Mouse (Mus musculus) forebrain, embryonic 13.5 days (tissue): ENCODE data around the gene Sh3pxd2a. TPM values are rescaled to one million over a fixed set of nuclear protein-coding genes. Genes with fewer than 3 reads are reported as not detected.

Experiments
- ATAC-seq: fragments of 200-750 bp; cut with Nextera tagmentation; 2 replicates; pipeline ENCODE4 v1.8.0; 2017
- H3K27ac ChIP-seq: fragments of 300-500 bp; sonication (generic); 2 replicates; pipeline ENCODE4 v1.5.1; 2015; ENCODE audit warnings: inconsistent platforms, mild to moderate bottlenecking, moderate library complexity
- H3K27me3 ChIP-seq: fragments of 300-500 bp; sonication (generic); 2 replicates; pipeline ENCODE4 v1.6.1; 2015; ENCODE audit warnings: mild to moderate bottlenecking, inconsistent platforms
- H3K36me3 ChIP-seq: fragments of 300-500 bp; sonication (generic); 2 replicates; pipeline ENCODE4 v1.6.1; 2015; ENCODE audit warnings: mild to moderate bottlenecking, inconsistent platforms; ENCODE audit not compliant: poor library complexity, severe bottlenecking
- H3K4me1 ChIP-seq: fragments of 300-500 bp; sonication (generic); 2 replicates; pipeline ENCODE4 v1.6.1; 2015; ENCODE audit warnings: inconsistent platforms
- H3K4me2 ChIP-seq: fragments of 300-500 bp; sonication (generic); 2 replicates; pipeline ENCODE4 v1.6.1; 2015; ENCODE audit warnings: inconsistent platforms, mild to moderate bottlenecking, moderate library complexity
- H3K4me3 ChIP-seq: fragments of 300-500 bp; sonication (generic); 2 replicates; pipeline ENCODE4 v1.5.1; 2015; ENCODE audit warnings: mild to moderate bottlenecking, inconsistent platforms
- H3K9ac ChIP-seq: fragments of 300-500 bp; sonication (generic); 2 replicates; pipeline ENCODE4 v1.6.1; 2015; ENCODE audit warnings: mild to moderate bottlenecking, inconsistent platforms
- H3K9me3 ChIP-seq: fragments of 300-500 bp; sonication (generic); replicated peaks from 2 replicates; pipeline ENCODE4 v1.6.1; 2016; ENCODE audit warnings: inconsistent platforms
- WGBS: fragments of 180-500 bp; shearing (Covaris S2); methylation state at CpG from one replicate; pipeline ENCODE4 v1.1.7; 2015; 5-methylcytosine and 5-hydroxymethylcytosine counted together
- polyA plus RNA-seq: library from polyadenylated mRNA; unstranded; fragments of >200 nt; fragmentation: Nextera tagmentation; extraction: Ambion mirVana; gene quantifications from 2 replicates; pipeline ENCODE4 v1.2.1, GENCODE M21; 2015

Sh3pxd2a gene
- polyA plus RNA-seq, 1 experiment from 2014 or later: 3.6 TPM

- Histone ChIP-seq H3K4me3 (no peak overlapping the region), H3K27ac (no peak overlapping the region), H3K27me3 (no peaks in the 10 kb centered on the region), H3K4me2 (no peak overlapping the region), H3K9me3 (no peaks in the 10 kb centered on the region), H3K36me3 (no peaks in the 10 kb centered on the region), H3K4me1 (peaks cover 10% of the 10 kb centered on the region), H3K9ac (no peak overlapping the region)
- ATAC-seq: no peak
- 91% methylated on average over 3 of the region's 3 CpGs for WGBS
Measured at GRCm38 (mm10) chr19:47233087-47233486, 231.1 kb downstream of the Sh3pxd2a start.

GRCm38 (mm10) chr19:47232077-47232865 lies 231.9 kb downstream of the Sh3pxd2a start:
- ATAC-seq: no peak
- H3K27ac ChIP-seq: no peak overlapping the region
- no peak overlapping the region for H3K4me2 ChIP-seq
- no peaks in the 10 kb centered on the region for H3K36me3 ChIP-seq
- H3K27me3 ChIP-seq: 0 out of 2 replicates have a peak, but pooled peaks cover 3% of the 10 kb centered on the region
- WGBS: 86% methylated on average over 5 of the region's 5 CpGs
- H3K4me1 ChIP-seq: peaks cover 10% of the 10 kb centered on the region
- no peaks in the 10 kb centered on the region for H3K9me3 ChIP-seq
- H3K4me3 ChIP-seq: no peak overlapping the region
- no peak overlapping the region for H3K9ac ChIP-seq

- Histone ChIP-seq H3K4me1 (peaks cover 10% of the 10 kb centered on the region), H3K4me3 (no peak overlapping the region), H3K27me3 (0 out of 2 replicates have a peak, but pooled peaks cover 3% of the 10 kb centered on the region), H3K36me3 (no peaks in the 10 kb centered on the region), H3K4me2 (no peak overlapping the region), H3K9ac (no peak overlapping the region), H3K27ac (no peak overlapping the region), H3K9me3 (no peaks in the 10 kb centered on the region)
- ATAC-seq: no peak
- WGBS: 87% methylated on average over 6 of the region's 6 CpGs
Measured at GRCm38 (mm10) chr19:47231389-47231788, 232.8 kb downstream of the Sh3pxd2a start.

GRCm38 (mm10) chr19:47230682-47231081 lies 233.5 kb downstream of the Sh3pxd2a start:
- no peak overlapping the region for H3K4me3 ChIP-seq
- H3K4me2 ChIP-seq: no peak overlapping the region
- no peak for ATAC-seq
- no peaks in the 10 kb centered on the region for H3K36me3 ChIP-seq
- H3K9me3 ChIP-seq: no peaks in the 10 kb centered on the region
- WGBS: 79% methylated on average over 8 of the region's 8 CpGs
- 0 out of 2 replicates have a peak, but pooled peaks cover 3% of the 10 kb centered on the region for H3K27me3 ChIP-seq
- no peak overlapping the region for H3K9ac ChIP-seq
- H3K27ac ChIP-seq: no peak overlapping the region
- H3K4me1 ChIP-seq: peaks cover 10% of the 10 kb centered on the region

- 89% methylated on average over 7 of the region's 7 CpGs for WGBS
- ATAC-seq: no peak
- no peak overlapping the region for H3K4me3 ChIP-seq
- H3K9ac ChIP-seq: no peak overlapping the region
- H3K4me1 ChIP-seq: peaks cover 10% of the 10 kb centered on the region
- no peak overlapping the region for H3K4me2 ChIP-seq
- H3K9me3 ChIP-seq: no peaks in the 10 kb centered on the region
- H3K27me3 ChIP-seq: 0 out of 2 replicates have a peak, but pooled peaks cover 3% of the 10 kb centered on the region
- no peak overlapping the region for H3K27ac ChIP-seq
- no peaks in the 10 kb centered on the region for H3K36me3 ChIP-seq
Measured at GRCm38 (mm10) chr19:47230082-47230481, 234.1 kb downstream of the Sh3pxd2a start.

- ATAC-seq: no peak
- Histone ChIP-seq H3K36me3 (no peaks in the 10 kb centered on the region), H3K9ac (no peak overlapping the region), H3K27ac (no peak overlapping the region), H3K4me1 (peaks cover 10% of the 10 kb centered on the region), H3K4me2 (no peak overlapping the region), H3K27me3 (0 out of 2 replicates have a peak, but pooled peaks cover 3% of the 10 kb centered on the region), H3K9me3 (no peaks in the 10 kb centered on the region), H3K4me3 (no peak overlapping the region)
- 91% methylated on average over 5 of the region's 5 CpGs for WGBS
Measured at GRCm38 (mm10) chr19:47229461-47229860, 234.7 kb downstream of the Sh3pxd2a start.

GRCm38 (mm10) chr19:47228725-47229252 lies 235.4 kb downstream of the Sh3pxd2a start:
- Histone ChIP-seq H3K4me1 (peaks cover 10% of the 10 kb centered on the region), H3K9ac (peak overlapping the region; percentile 37; the same call in 1 of the 2 replicates), H3K27me3 (0 out of 2 replicates have a peak, but pooled peaks cover 3% of the 10 kb centered on the region), H3K9me3 (no peaks in the 10 kb centered on the region), H3K4me3 (peak overlapping the region; percentile 21; the same call in 1 of the 2 replicates), H3K27ac (no peak overlapping the region), H3K36me3 (no peaks in the 10 kb centered on the region), H3K4me2 (peak overlapping the region; percentile 47)
- 9% methylated on average over 16 of the region's 17 CpGs for WGBS
- peak; percentile 38; the same call in 1 of the 2 replicates for ATAC-seq

- ATAC-seq: no peak
- no peak overlapping the region for H3K4me3 ChIP-seq
- no peaks in the 10 kb centered on the region for H3K36me3 ChIP-seq
- 83% methylated on average over 5 of the region's 5 CpGs for WGBS
- no peak overlapping the region for H3K9ac ChIP-seq
- peaks cover 16% of the 10 kb centered on the region for H3K4me1 ChIP-seq
- H3K27ac ChIP-seq: no peak overlapping the region
- H3K27me3 ChIP-seq: peaks cover 3% of the 10 kb centered on the region; the same call in 1 of the 2 replicates
- no peaks in the 10 kb centered on the region for H3K9me3 ChIP-seq
- no peak overlapping the region for H3K4me2 ChIP-seq
Measured at GRCm38 (mm10) chr19:47225791-47226190, 238.4 kb downstream of the Sh3pxd2a start.

- Histone ChIP-seq H3K4me3 (no peak overlapping the region), H3K9ac (no peak overlapping the region), H3K9me3 (no peaks in the 10 kb centered on the region), H3K27ac (no peak overlapping the region), H3K4me2 (no peak overlapping the region), H3K36me3 (no peaks in the 10 kb centered on the region), H3K27me3 (peaks cover 3% of the 10 kb centered on the region; the same call in 1 of the 2 replicates), H3K4me1 (peaks cover 16% of the 10 kb centered on the region)
- no peak for ATAC-seq
- 81% methylated on average over 4 of the region's 4 CpGs for WGBS
Measured at GRCm38 (mm10) chr19:47224743-47225142, 239.5 kb downstream of the Sh3pxd2a start.

- Histone ChIP-seq H3K9ac (no peak overlapping the region), H3K36me3 (no peaks in the 10 kb centered on the region), H3K27me3 (peaks cover 3% of the 10 kb centered on the region; the same call in 1 of the 2 replicates), H3K9me3 (no peaks in the 10 kb centered on the region), H3K4me1 (peaks cover 6% of the 10 kb centered on the region; the same call in 1 of the 2 replicates), H3K4me2 (no peak overlapping the region), H3K4me3 (no peak overlapping the region), H3K27ac (no peak overlapping the region)
- WGBS: 72% methylated on average over 15 of the region's 15 CpGs
- no peak for ATAC-seq
Measured at GRCm38 (mm10) chr19:47222841-47223557, 241.2 kb downstream of the Sh3pxd2a start.

GRCm38 (mm10) chr19:47222154-47222840 lies 241.9 kb downstream of the Sh3pxd2a start:
- Histone ChIP-seq H3K27me3 (no peaks in the 10 kb centered on the region; the same call in 1 of the 2 replicates), H3K9ac (no peak overlapping the region), H3K36me3 (no peaks in the 10 kb centered on the region), H3K27ac (no peak overlapping the region), H3K4me2 (no peak overlapping the region), H3K4me3 (no peak overlapping the region), H3K9me3 (no peaks in the 10 kb centered on the region), H3K4me1 (peaks cover 6% of the 10 kb centered on the region; the same call in 1 of the 2 replicates)
- 91% methylated on average over 8 of the region's 8 CpGs for WGBS
- no peak for ATAC-seq
